Mouse (Mus musculus): Measurements from ENCODE around the gene E030018B13Rik. TPM values are rescaled to one million over a fixed set of nuclear protein-coding genes. Genes with fewer than 3 reads are reported as not detected.

The E030018B13Rik gene
- polyA plus RNA-seq, 1 experiment from 2014 or later: not detected

DNA sequence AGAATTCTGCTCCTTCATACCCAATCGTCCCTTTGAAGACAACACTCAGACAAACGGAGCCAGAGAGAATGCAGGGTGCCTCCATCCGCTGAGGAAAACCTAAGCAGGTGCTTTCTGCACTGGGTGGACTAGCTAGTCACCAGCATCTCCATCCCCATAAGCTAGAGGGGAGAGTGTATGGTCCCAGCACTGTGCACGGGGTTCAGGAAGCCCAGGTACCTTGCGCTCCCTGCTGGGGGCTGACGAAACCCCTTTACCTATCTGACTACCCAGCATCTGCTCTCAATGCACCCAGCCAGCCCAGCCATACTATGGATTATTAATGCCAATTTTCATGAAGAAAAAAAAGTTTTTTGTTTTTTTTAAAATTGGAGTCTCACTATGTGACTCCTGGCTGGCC is 47.5 kb downstream of the E030018B13Rik start:
- Histone ChIP-seq H3K9me3 (replicated peaks) (no peaks in the 10 kb centered on the region), H3K27ac (no peak overlapping the region), H3K4me2 (no peak overlapping the region), H3K4me1 (peaks cover 32% of the 10 kb centered on the region), H3K36me3 (no peaks in the 10 kb centered on the region), H3K27me3 (replicated peaks) (0 out of 2 replicates have a peak, but pooled peaks cover 3% of the 10 kb centered on the region), H3K9ac (no peak overlapping the region), H3K4me3 (no peak overlapping the region)
- WGBS (ENCODE audit: insufficient replicate concordance): 70% methylated on average over 6 of the region's 6 CpGs
- no peak for ATAC-seq

DNA sequence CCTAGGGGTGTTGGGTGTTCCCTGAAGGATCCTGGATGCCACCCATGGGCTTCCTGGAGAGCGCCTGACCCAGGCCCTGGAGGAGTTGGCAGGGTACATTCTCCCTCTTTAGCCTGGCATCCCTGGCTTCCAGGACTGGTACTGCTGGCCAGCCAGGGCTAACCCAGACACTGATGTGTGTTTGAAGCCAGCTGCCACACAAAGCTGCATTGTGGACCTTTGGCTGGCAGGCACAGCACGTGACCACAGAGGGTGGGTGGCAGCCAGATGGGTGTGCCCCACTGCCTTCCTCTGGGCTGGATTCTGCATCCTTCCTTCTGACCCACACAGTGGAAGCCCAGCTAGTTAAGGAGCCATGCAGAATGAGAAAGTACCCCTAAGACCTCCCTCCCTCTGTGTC is 48.5 kb downstream of the E030018B13Rik start:
- 0 out of 2 replicates have a peak overlapping the region, but pooled peaks have one; percentile 23 for H3K27ac ChIP-seq
- peaks cover 29% of the 10 kb centered on the region for H3K4me1 ChIP-seq
- H3K4me3 ChIP-seq: no peak overlapping the region
- no peak overlapping the region for H3K9ac ChIP-seq
- no peaks in the 10 kb centered on the region for H3K36me3 ChIP-seq
- H3K4me2 ChIP-seq: no peak overlapping the region
- H3K9me3 ChIP-seq (replicated peaks): no peaks in the 10 kb centered on the region
- peak; percentile 36; the same call in 1 of the 2 replicates for ATAC-seq
- 65% methylated on average over 2 of the region's 2 CpGs for WGBS (ENCODE audit: insufficient replicate concordance)
- H3K27me3 ChIP-seq (replicated peaks): 0 out of 2 replicates have a peak, but pooled peaks cover 3% of the 10 kb centered on the region

DNA sequence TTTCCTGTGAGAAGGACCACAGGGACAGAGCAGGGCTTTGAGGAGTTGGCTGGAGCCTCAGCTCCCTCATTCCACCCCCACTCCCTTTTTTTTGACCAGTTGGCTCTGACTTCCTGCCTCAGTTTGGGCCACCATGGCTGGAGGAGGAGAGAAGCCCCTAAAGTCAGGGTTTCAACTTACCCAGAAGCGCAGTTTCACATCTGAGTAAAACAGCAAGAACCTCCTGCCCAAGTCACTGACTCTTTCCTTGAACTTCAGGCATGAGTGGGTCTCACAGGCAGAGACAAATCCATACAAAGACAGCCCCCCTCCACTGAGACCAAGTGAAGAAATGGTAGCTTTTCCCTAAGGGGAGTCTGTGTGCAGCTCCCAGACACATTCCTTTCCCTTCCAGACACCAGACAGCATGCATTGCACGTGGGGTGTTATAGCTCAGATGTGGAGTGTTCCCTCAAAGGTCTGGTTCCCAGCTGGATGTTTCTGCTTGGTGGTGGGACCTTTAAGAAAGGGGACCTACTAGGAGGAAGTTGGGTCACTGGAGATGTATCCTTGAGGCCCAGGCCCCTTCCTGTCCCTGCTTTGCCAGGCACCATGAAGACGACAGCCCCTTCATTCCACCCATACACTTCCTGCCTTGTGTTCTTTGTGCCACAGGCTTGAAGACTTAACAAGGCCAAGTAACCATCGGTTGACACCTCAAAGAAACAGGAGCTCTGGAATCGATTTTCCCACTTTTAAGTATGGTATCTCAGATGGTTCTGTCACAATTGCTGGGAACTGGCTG is 49.2 kb downstream of the E030018B13Rik start:
- no peak for ATAC-seq
- H3K36me3 ChIP-seq: no peaks in the 10 kb centered on the region
- no peak overlapping the region for H3K4me2 ChIP-seq
- H3K27me3 ChIP-seq (replicated peaks): 0 out of 2 replicates have a peak, but pooled peaks cover 3% of the 10 kb centered on the region
- H3K4me1 ChIP-seq: peaks cover 29% of the 10 kb centered on the region
- 49% methylated on average over 5 of the region's 5 CpGs for whole genome bisulfite sequencing (ENCODE audit: insufficient replicate concordance)
- H3K9me3 ChIP-seq (replicated peaks): no peaks in the 10 kb centered on the region
- no peak overlapping the region for H3K4me3 ChIP-seq
- 0 out of 2 replicates have a peak overlapping the region, but pooled peaks have one; percentile 23 for H3K27ac ChIP-seq
- no peak overlapping the region for H3K9ac ChIP-seq

DNA sequence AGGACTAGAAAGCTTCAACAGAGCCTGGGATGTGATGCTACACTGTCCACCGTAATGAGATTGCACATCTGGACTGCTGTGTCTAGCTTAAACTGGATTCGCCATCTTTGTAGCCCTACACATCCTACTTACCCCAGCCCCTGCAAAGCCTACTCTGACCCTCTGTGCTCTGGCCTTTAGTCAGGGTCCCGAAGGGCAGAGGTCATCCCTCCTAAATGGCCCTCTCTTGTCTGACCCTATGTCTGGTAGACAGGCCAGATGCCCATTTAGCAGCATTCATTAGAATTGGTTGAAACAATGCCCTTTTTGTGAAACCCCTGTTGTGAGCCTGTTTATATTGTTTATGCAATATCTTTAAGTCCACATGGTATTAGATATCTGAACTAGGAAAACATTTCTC is 53.3 kb downstream of the E030018B13Rik start:
- ATAC-seq: no peak

More for the DNA sequence above, 53.3 kb downstream of the E030018B13Rik start:
- Histone ChIP-seq H3K4me3 (no peak overlapping the region), H3K4me2 (no peak overlapping the region), H3K27ac (no peak overlapping the region), H3K9ac (no peak overlapping the region), H3K36me3 (no peaks in the 10 kb centered on the region), H3K4me1 (peaks cover 38% of the 10 kb centered on the region), H3K9me3 (replicated peaks) (no peaks in the 10 kb centered on the region), H3K27me3 (replicated peaks) (0 out of 2 replicates have a peak, but pooled peaks cover 3% of the 10 kb centered on the region)
- 73% methylated on average over 3 of the region's 3 CpGs for WGBS (ENCODE audit: insufficient replicate concordance)

Other genes with a start within 250 kb of the E030018B13Rik start
- 17.7 and 20.8 TPM in 2 replicates for gene Klf13, start 22.1 kb downstream of the E030018B13Rik start, polyA plus RNA-seq (2016; fragmentation: Nextera tagmentation; extraction: Ambion mirVana)
- gene Trpm1, start 237.0 kb downstream of the E030018B13Rik start, polyA plus RNA-seq (2016; fragmentation: Nextera tagmentation; extraction: Ambion mirVana): not detected in 2 replicates

Data from liver, embryonic 12.5 days (tissue).